Mouse (Mus musculus): Measurements from ENCODE around the gene Aldh1b1.

Gene Aldh1b1

DNA sequence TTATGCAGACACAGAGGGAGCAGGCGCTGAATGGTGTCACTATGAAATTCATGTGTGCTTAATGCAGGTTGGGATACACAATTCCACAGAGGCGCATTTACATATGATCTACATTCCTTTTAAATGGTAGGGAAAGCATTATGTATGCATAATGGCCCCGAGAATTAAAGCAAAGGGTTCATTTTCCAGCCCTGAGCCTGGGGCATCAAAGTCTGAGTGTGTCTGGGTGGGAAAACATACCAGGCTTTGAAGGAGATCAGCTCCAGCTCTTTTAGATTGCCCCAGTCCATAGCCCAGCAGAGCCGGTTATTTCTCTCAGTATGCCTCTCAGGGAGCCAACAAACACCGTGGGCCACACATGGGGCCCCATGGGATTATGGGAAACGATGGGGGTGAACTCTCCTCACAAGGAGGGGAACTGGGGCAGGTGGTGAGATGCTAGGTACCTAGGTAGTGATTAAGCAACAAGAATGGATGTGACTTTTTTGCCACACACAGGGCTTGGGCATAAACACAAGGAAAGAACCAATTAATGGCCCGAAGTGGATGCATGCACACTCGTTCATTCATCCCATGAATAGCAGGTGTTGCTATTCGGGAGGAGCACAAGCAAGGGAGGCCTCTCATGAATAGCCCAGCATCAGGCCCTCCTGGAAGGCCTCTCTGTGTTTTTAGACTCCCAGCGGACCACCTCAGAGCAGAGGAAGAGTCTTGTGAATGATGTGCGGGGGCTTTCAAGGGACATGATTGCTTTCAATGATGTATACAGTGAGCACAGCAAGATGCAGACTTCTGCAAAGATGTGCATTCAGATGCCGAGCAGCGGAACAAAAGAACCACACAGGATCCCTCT lies 31.3 kb downstream of the Aldh1b1 start:
- no peak for DNase-seq

DNA sequence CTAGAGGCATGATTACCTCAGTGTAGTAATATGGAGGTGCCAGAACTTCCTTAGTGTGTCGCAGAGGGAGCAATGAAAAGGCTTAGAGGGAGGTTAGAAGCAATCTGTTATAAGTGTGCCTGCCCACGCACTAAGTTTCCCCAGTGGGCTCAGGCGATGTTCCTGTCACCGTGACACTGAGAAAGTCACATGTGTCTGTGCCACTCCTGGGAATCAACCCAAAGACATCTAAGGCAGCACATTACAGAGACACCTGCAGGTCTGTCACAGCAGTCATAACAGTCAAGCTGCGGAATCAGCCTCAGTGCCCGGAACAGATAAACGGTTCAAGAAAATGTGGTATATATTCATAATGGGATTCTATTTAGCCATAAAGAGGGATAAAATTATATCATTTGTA lies 33.2 kb downstream of the Aldh1b1 start:
- no peak for DNase-seq

DNA sequence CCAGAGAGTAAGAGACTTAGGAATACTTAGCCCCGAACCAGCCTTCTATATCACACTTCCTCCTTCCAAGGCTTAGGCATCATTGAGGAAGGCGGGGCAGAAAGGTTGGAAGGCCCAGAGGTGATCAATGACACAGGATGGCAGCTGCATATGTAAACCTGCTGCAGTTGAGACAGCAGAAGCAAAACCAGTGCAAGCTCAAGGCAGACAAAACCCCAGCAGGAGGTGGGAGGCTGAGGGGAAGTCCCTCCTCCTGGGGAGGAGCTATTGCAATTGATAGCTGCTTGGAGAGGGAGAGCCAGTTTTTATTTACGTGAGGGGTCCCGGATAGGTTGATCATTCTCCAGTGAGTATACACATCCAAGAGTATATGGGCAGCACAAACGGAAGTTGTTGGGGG lies 34.6 kb downstream of the Aldh1b1 start:
- no peak for DNase-seq

DNA sequence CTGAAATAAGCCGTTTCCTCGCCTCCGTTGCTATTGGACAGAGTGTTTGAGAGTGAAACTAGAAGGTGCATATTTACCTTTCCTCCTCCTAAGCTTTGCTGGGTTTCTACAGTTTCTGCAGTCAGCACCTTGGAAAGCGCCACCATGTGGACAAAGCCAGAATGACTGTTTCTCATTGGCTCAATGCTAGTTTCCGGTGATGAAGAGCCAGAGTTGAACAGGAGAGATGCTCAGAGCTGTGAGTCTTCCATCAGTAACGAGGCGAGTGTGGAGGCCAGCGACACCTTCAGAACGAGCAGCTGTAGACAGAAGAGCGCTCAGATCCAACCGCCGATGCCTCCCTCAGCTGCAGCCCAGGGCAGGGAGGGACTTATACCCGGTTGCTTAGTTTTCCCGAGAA lies 45.5 kb downstream of the Aldh1b1 start:
- peak; percentile 27 to 48 for DNase-seq

DNA sequence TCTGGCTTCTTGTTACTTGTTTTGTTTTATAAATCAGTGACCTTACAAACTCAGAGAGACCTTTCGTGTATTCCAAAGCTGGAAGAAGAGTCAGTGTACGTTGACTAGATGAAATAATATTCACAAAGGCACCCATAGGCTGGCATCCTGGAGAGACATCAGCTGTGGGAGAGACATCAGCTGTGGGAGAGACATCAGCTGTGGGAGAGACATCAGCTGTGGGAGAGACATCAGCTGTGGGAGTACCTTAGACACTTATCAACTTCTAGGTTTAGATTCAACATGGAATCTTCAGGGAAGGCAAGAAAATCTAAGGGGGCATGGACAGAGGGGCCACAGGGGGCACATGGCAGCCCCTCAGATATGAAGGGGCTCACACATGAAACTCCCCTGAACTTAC lies 47.4 kb downstream of the Aldh1b1 start:
- no peak for DNase-seq

DNA sequence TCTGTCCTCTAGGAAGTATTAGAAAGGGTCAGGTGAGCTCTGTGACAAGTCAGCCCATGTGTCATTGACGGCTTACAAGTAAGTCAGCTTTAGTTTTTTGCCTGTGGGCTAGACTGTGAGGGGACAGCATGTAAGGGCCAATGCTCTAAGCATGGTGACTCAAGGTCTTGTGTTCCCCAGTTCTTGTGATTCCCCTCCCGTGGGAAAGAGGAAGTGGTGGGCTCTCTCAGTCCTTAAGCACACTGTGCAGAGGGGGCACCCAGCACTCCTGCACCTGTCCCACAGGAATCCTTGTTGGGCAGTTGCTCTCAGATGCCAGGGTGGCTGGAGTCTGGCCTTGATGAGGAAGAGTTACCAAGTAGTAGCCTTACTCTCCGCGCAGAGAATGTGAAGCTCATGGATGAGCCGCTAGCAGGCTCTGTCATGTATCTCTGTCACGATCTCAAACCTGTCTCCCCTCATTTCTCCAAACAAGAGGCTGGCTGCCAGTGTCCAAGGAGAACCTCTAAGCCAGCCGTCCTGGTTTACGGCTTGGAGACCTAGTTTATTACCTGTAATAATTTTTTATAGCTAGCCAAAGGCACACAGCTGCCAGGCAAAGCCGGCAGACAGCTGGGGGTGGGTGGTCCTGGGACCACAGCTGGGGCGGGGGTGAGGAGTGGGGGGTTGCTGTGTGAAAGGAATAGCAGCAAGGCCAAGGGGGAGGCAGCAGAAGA lies 49.4 kb downstream of the Aldh1b1 start, which contains the start of gene Stra6l:
TSS of gene Stra6l (plus strand) at position 556 of the 716 bp plus-strand sequence.
- peak in 1 of 2 experiments; percentile 23 for DNase-seq

DNA sequence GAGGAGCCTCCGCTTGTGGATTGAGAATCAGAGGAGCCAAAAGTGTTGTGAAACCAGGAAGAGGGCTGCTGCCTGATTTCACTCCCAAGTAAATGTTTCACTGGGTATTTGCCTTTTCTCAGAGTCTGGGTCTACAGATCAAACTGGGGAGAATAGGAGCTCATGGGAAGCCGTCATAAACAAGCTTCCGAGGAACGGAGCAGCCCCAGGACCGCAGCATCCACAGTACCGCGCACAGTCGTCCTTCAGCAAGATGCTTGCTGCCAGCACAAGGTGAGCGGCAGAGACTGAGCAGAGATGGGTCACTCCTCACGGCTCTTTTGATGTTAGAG lies 50.0 kb downstream of the Aldh1b1 start:
- DNase-seq: peak; percentile 3 to 36

DNA sequence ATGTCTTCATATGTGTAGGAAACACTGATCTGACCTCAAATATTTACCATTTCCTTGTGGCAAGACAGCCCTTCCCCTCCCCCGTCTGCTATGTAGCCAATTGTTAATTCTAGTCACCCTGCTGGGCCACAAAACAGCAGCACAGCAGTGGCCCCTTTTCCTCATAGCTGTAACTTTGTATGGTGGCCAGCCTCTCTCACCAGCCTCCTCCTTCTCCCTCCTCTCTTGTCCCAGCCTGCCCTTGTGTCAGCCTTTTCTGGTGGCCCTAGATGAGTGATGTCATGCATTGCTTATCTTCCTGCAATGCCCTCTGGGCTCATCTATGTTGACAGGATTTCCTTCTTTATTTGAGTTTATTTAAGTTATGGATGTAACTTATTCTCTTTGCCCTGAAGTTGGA lies 50.6 kb downstream of the Aldh1b1 start:
- no peak for DNase-seq

DNA sequence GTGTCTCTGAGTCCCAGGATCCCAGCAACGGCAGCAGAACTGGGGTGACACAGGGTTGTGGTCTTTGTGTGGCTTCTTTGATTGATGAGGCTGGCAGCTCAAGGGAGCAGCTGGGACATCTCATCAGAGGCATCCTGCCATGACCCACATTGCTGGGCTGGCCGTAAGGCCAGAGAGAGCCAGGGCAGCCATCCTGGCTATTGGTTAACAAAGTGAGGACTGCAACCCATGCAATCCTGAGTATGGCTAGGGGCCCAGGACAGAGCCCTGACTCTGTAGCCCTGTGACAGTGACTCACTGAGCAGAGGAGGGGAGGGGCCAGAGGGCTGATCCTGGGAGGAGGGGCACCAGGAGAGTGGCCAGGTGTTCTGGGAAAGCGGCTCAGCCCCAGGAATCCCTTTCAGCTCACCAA lies 52.8 kb downstream of the Aldh1b1 start:
- peak; percentile 64 to 89 for DNase-seq

DNA sequence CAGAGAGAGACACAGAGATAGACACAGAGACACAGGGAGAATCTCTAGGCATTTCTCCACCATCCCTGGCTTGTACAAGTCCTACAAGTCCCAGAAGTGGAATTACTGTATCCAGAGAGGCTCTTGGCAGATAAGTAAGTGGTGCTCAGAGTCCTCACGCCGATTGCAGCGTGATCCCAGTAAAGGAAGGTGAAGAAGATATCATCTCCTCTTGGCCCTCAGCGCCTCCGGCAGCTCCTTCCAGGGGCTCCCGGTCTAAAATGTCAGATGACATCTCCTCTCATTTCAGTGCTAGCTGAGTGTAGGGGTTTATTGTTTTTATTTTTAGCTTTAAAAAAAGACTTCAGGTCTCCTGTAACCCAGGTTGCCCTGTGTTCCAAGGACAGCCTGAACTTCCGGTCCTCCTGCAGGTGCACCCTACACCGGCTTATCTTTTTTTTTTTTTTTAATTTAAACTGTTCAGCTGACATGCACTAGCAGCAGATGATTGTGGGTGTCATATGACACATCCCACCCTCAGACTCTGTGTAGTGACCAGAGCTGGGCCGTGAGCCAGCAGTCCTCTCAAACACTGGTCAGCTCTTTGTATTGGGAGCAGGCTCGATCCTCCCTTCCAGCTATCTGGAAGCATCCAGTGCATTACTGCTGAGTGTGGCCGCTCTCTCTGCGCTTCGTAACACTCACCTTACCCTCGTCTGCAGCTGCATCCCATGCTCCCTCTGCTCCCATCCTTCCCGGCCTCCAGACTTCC lies 54.8 kb downstream of the Aldh1b1 start:
- no peak for DNase-seq

Measured in kidney, postnatal 25 days (tissue).